Mouse (Mus musculus): ENCODE data around the gene Il22ra2. TPM values are rescaled to one million over a fixed set of nuclear protein-coding genes. Genes with fewer than 3 reads are reported as not detected.

Gene Il22ra2
- 0.11 TPM in 1 of 2 replicates, not detected in the other for polyA plus RNA-seq (2014; fragmentation: Nextera tagmentation; extraction: Ambion mirVana)

DNA sequence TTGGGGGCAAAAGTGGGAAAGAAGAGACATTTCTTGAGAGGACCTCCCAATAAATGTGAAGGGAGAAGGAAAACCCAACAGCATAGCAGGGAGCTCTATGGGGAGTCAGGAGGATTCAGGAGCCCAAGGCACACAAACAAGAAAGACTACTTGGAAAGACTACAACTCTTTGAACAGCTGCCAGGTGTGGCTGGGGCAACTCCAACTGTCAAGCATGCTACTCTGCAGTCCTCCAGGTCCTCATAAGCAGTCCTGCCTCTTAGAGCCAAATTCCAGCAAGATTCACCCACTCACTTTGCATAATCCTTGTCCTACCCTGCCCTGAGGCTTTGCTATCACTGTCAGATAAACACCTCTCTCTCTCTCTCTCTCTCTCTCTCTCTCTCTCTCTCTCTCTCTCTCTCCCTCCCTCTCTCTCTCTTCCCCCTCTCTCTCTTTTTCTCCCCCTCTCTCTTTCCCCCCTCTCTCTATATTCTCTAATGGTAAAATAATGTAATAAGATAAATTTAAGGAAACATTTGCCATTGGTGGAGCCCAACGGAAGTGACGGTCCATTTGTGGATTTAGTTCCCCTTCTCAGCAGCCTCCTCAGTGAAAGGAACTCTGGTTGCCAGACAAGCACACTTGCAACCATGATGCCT is at the start of gene Il22ra2:
Gene Il22ra2 (plus strand): TSS at position 591 of the 641 bp plus-strand sequence.
- WGBS, result 85% methylated on average over 2 of the region's 2 CpGs
- Histone ChIP-seq H3K9me3 (ENCODE audit: control insufficient read depth, low read length) (no peaks in the 10 kb centered on the region), H3K4me2 (ENCODE audit: low read depth, low read length) (no peak within 1 kb of the TSS), H3K27ac (replicated peaks; ENCODE audit: low read depth, low read length) (no peak within 1 kb of the TSS), H3K36me3 (ENCODE audit: control insufficient read depth, insufficient read depth, low read length) (no peaks in the 10 kb centered on the region), H3K9ac (ENCODE audit: low read depth, low read length) (no peak within 1 kb of the TSS), H3K4me3 (ENCODE audit: low read depth, low read length) (no peak within 1 kb of the TSS), H3K27me3 (replicated peaks; ENCODE audit: control insufficient read depth, insufficient read depth, low read length) (no peaks in the 10 kb centered on the region), H3K4me1 (ENCODE audit: control insufficient read depth, insufficient read depth, low read length) (no peaks in the 10 kb centered on the region)
- no peak for ATAC-seq (ENCODE audit: low read depth)
- peak; percentile 45 for DNase-seq (ENCODE audit: low spot score)

DNA sequence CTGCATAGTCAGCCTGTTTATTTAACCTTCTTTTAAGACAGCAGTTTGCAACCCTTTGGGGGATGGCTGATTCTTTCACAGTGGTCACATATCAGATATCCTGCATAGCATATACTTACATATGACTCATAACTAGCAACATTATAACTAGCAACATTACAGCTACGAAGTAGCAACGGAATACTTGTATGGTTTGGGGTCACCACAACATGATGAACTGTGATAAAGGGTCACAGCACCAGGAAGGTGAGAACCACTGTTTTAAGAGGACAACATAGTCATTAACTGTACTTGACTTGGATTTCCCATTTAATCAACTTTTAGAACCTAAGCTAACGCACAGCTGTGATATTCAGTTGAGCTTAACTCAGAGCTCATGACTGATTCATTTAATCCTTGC is 44.2 kb upstream of the Il22ra2 start:
- H3K4me1 ChIP-seq (ENCODE audit: control insufficient read depth, insufficient read depth, low read length), result no peaks in the 10 kb centered on the region
- H3K9ac ChIP-seq (ENCODE audit: low read depth, low read length), result no peak overlapping the region
- DNase-seq (ENCODE audit: low spot score), result no peak
- H3K4me2 ChIP-seq (ENCODE audit: low read depth, low read length), result no peak overlapping the region
- no peaks in the 10 kb centered on the region for H3K27me3 ChIP-seq (replicated peaks; ENCODE audit: control insufficient read depth, insufficient read depth, low read length)
- H3K4me3 ChIP-seq (ENCODE audit: low read depth, low read length), result no peak overlapping the region
- H3K36me3 ChIP-seq (ENCODE audit: control insufficient read depth, insufficient read depth, low read length), result no peaks in the 10 kb centered on the region
- H3K27ac ChIP-seq (replicated peaks; ENCODE audit: low read depth, low read length), result no peak overlapping the region
- H3K9me3 ChIP-seq (ENCODE audit: control insufficient read depth, low read length), result no peaks in the 10 kb centered on the region
- WGBS, result 84% methylated on average over 3 of the region's 3 CpGs
- no peak for ATAC-seq (ENCODE audit: low read depth)

DNA sequence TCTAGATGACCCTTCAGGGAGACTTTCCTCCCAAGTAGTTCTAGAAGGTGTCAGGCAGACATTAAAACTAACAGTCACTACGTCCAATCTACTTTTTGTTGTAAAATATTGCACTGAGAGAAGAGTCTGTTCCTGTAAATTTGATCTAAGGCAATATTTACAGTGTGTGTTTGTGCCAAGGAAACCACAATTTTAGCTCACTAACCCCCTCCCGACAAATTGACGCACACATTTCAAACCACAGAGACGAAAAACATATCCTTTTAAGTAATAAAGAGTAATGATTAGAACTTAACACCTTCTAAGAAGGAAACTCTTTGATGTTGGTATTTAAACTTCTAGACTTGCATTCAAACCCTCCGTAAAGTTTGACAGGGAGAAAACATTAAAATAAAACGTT is 43.8 kb upstream of the Il22ra2 start:
- H3K4me3 ChIP-seq (ENCODE audit: low read depth, low read length), result no peak overlapping the region
- 65% methylated on average over 6 of the region's 6 CpGs for WGBS
- DNase-seq (ENCODE audit: low spot score), result no peak
- H3K27me3 ChIP-seq (replicated peaks; ENCODE audit: control insufficient read depth, insufficient read depth, low read length), result no peaks in the 10 kb centered on the region
- no peaks in the 10 kb centered on the region for H3K36me3 ChIP-seq (ENCODE audit: control insufficient read depth, insufficient read depth, low read length)
- H3K4me2 ChIP-seq (ENCODE audit: low read depth, low read length), result no peak overlapping the region
- no peak overlapping the region for H3K27ac ChIP-seq (replicated peaks; ENCODE audit: low read depth, low read length)
- H3K4me1 ChIP-seq (ENCODE audit: control insufficient read depth, insufficient read depth, low read length), result no peaks in the 10 kb centered on the region
- H3K9me3 ChIP-seq (ENCODE audit: control insufficient read depth, low read length), result no peaks in the 10 kb centered on the region
- no peak overlapping the region for H3K9ac ChIP-seq (ENCODE audit: low read depth, low read length)
- ATAC-seq (ENCODE audit: low read depth), result no peak

DNA sequence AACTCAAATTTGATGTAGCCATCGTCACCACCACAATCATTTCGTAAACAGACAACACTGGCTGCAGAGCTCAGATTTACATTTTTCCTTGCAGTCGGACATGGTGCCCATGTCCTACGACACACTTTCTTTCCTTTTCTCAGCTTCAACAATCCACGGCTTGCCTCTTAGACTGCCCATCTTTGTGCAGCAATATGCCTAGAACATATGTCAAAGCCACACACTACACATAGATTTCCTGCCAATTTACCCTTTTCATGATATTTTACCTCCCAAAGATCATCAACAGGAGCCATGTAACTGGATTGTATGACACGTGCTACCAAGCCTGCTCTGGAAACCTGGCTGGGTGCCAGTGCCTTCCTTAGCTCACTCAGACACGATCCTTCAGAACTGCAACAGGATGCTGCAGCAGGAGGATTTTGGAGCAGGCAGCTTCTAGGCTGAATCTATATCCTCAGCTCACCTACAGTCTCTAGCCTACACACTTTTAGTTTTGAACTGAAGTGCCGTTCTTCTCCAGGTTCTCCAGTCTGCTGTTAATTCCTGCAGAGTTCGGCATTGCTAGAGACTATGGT is 43.3 kb upstream of the Il22ra2 start:
- Histone ChIP-seq H3K27ac (replicated peaks; ENCODE audit: low read depth, low read length) (no peak overlapping the region), H3K9me3 (ENCODE audit: control insufficient read depth, low read length) (no peaks in the 10 kb centered on the region), H3K36me3 (ENCODE audit: control insufficient read depth, insufficient read depth, low read length) (no peaks in the 10 kb centered on the region), H3K4me1 (ENCODE audit: control insufficient read depth, insufficient read depth, low read length) (no peaks in the 10 kb centered on the region), H3K4me2 (ENCODE audit: low read depth, low read length) (peak overlapping the region; percentile 14; the same call in 1 of the 2 replicates), H3K4me3 (ENCODE audit: low read depth, low read length) (no peak overlapping the region), H3K9ac (ENCODE audit: low read depth, low read length) (no peak overlapping the region), H3K27me3 (replicated peaks; ENCODE audit: control insufficient read depth, insufficient read depth, low read length) (no peaks in the 10 kb centered on the region)
- no peak for ATAC-seq (ENCODE audit: low read depth)
- peak; percentile 75 for DNase-seq (ENCODE audit: low spot score)
- WGBS, result 59% methylated on average over 9 of the region's 9 CpGs

DNA sequence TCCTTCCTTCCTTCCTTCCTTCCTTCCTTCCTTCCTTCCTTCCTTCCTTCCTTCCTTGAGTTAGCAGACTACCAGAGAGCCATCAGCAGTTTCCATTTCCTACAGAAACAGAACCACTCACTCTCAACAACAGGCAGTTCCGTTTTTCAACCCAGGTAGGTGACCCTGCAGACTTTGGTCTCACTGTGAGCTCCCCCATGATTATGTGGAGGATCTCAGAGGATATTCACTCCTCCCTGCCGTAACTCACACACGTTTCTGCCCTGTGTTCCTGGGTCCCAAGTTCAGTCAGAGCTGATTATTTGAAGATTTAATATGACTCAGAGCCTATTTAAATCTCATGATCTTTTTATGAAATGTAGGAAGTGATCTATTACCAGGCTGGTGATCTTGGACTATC is 41.1 kb upstream of the Il22ra2 start:
- 58% methylated on average over 3 of the region's 3 CpGs for WGBS
- Histone ChIP-seq H3K4me3 (ENCODE audit: low read depth, low read length) (no peak overlapping the region), H3K9ac (ENCODE audit: low read depth, low read length) (no peak overlapping the region), H3K27ac (replicated peaks; ENCODE audit: low read depth, low read length) (no peak overlapping the region), H3K4me1 (ENCODE audit: control insufficient read depth, insufficient read depth, low read length) (no peaks in the 10 kb centered on the region; the same call in 1 of the 2 replicates), H3K36me3 (ENCODE audit: control insufficient read depth, insufficient read depth, low read length) (no peaks in the 10 kb centered on the region), H3K27me3 (replicated peaks; ENCODE audit: control insufficient read depth, insufficient read depth, low read length) (no peaks in the 10 kb centered on the region), H3K4me2 (ENCODE audit: low read depth, low read length) (no peak overlapping the region), H3K9me3 (ENCODE audit: control insufficient read depth, low read length) (no peaks in the 10 kb centered on the region)
- ATAC-seq (ENCODE audit: low read depth), result no peak
- no peak for DNase-seq (ENCODE audit: low spot score)

DNA sequence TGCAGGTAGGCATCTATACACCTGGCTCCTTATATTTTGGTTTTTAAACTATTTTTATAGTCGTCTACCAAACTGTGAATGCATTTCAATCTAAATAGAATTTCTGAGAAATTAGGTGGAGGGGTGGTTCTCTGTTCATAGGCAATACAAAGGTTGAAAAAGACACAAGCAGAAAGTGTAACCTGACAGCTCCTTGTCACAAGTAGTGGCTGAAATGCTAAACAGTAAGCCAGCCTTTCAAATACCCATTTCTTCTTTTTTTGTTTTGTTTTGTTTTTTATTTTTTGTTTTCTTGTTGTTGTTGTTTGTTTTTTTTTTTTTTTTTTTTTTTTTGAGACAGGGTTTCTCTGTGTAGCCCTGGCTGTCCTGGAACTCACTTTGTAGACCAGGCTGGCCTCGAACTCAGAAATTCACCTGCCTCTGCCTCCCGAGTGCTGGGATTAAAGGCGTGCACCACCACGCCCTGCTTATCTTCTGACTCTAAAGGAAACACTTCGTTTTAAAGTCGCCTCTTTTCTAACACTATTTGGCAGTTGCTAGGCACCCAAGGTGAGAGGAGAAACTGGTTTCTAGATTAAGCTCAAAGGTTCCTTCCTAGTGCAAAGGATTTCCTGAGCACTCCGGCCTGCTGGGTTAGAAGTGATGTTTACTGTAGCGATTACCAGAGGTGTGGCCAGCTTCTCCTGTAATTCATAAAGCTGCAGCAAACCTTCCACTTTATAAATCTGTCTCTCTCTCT is 39.8 kb upstream of the Il22ra2 start:
- no peak overlapping the region for H3K9ac ChIP-seq (ENCODE audit: low read depth, low read length)
- no peak overlapping the region for H3K4me3 ChIP-seq (ENCODE audit: low read depth, low read length)
- H3K36me3 ChIP-seq (ENCODE audit: control insufficient read depth, insufficient read depth, low read length), result no peaks in the 10 kb centered on the region
- H3K4me2 ChIP-seq (ENCODE audit: low read depth, low read length), result no peak overlapping the region
- no peaks in the 10 kb centered on the region for H3K27me3 ChIP-seq (replicated peaks; ENCODE audit: control insufficient read depth, insufficient read depth, low read length)
- no peaks in the 10 kb centered on the region; the same call in 1 of the 2 replicates for H3K4me1 ChIP-seq (ENCODE audit: control insufficient read depth, insufficient read depth, low read length)
- no peak for DNase-seq (ENCODE audit: low spot score)
- WGBS, result 76% methylated on average over 9 of the region's 9 CpGs
- no peak overlapping the region for H3K27ac ChIP-seq (replicated peaks; ENCODE audit: low read depth, low read length)
- no peak for ATAC-seq (ENCODE audit: low read depth)
- no peaks in the 10 kb centered on the region for H3K9me3 ChIP-seq (ENCODE audit: control insufficient read depth, low read length)

DNA sequence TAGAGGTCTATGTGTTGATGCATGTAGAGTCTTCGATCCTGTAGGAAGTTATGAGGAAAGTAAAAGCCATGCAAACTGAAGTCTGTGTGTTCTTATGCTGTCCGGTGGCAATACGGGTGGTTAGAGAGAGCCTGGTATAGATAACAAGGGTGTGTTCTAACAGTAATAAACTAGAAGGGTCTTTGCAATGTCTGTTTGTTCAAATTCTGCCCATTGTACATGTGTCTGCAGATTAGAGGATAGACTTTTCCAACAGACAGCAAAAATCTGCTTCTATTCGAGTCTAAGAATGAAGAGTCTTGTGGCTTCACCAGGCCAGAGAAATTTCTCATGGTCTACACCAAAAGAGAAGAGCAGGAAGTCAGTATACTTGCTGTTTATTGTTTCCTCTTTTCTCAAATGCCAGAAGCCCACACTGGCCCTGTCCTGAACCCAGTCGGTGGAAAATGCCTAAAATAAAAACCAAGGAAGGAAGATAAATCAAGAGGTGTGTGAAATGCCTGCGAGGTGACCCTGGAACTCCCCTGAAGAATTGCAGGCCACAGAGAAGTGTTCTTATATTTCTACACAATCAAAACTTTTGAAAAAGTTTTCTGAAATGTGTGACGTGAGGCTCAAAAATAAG is 38.9 kb upstream of the Il22ra2 start:
- H3K9me3 ChIP-seq (ENCODE audit: control insufficient read depth, low read length), result no peaks in the 10 kb centered on the region
- WGBS, result 74% methylated on average over 7 of the region's 7 CpGs
- no peak for ATAC-seq (ENCODE audit: low read depth)

DNA sequence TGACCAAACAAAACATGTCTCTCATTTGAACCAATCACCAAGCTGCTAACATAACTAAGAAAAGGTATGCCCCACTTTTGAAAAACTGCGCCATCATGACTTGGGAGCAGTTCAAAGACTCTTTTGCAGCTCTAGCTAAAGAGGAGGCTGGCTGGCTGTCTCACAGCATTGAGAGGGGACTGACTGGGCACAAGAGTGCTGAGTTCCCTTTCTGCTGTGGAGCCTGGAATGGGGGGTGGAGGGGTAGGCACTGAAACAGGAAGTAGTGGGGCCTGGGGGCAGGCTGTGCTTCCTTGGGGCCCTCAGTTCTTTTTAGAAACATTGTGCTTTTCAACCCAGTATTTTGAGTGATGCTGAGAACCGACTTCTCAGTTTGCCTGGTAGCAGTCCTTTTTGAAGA is 37.7 kb upstream of the Il22ra2 start:
- Histone ChIP-seq H3K4me3 (ENCODE audit: low read depth, low read length) (no peak overlapping the region), H3K27ac (replicated peaks; ENCODE audit: low read depth, low read length) (no peak overlapping the region), H3K9me3 (ENCODE audit: control insufficient read depth, low read length) (no peaks in the 10 kb centered on the region), H3K27me3 (replicated peaks; ENCODE audit: control insufficient read depth, insufficient read depth, low read length) (no peaks in the 10 kb centered on the region), H3K4me1 (ENCODE audit: control insufficient read depth, insufficient read depth, low read length) (no peaks in the 10 kb centered on the region; the same call in 1 of the 2 replicates), H3K36me3 (ENCODE audit: control insufficient read depth, insufficient read depth, low read length) (no peaks in the 10 kb centered on the region), H3K9ac (ENCODE audit: low read depth, low read length) (no peak overlapping the region), H3K4me2 (ENCODE audit: low read depth, low read length) (no peak overlapping the region)
- ATAC-seq (ENCODE audit: low read depth) (no peak), DNase-seq (ENCODE audit: low spot score) (no peak)
- 52% methylated on average over 2 of the region's 2 CpGs for WGBS

More for the DNA sequence above, 38.9 kb upstream of the Il22ra2 start:
- Histone ChIP-seq H3K4me1 (ENCODE audit: control insufficient read depth, insufficient read depth, low read length) (no peaks in the 10 kb centered on the region; the same call in 1 of the 2 replicates), H3K27me3 (replicated peaks; ENCODE audit: control insufficient read depth, insufficient read depth, low read length) (no peaks in the 10 kb centered on the region), H3K36me3 (ENCODE audit: control insufficient read depth, insufficient read depth, low read length) (no peaks in the 10 kb centered on the region), H3K4me2 (ENCODE audit: low read depth, low read length) (no peak overlapping the region), H3K4me3 (ENCODE audit: low read depth, low read length) (no peak overlapping the region), H3K9ac (ENCODE audit: low read depth, low read length) (no peak overlapping the region), H3K27ac (replicated peaks; ENCODE audit: low read depth, low read length) (no peak overlapping the region)
- no peak for DNase-seq (ENCODE audit: low spot score)
